Mouse (Mus musculus) ES-Bruce4 (cell line): ENCODE data around the gene Zbtb40.

Source experiments
- CTCF ChIP-seq: IDR thresholded peaks from one replicate; pipeline ENCODE4 v1.8.1; 2011; ENCODE audit warnings: low read depth, low read length
- EP300 ChIP-seq: IDR thresholded peaks from 2 replicates; pipeline ENCODE4 v1.6.1; 2011; ENCODE audit warnings: low read depth, low read length; ENCODE audit not compliant: insufficient read depth
- POLR2A ChIP-seq: IDR thresholded peaks from one replicate; pipeline ENCODE4 v1.8.1; 2011; ENCODE audit warnings: low read length; ENCODE audit not compliant: insufficient read depth

DNA sequence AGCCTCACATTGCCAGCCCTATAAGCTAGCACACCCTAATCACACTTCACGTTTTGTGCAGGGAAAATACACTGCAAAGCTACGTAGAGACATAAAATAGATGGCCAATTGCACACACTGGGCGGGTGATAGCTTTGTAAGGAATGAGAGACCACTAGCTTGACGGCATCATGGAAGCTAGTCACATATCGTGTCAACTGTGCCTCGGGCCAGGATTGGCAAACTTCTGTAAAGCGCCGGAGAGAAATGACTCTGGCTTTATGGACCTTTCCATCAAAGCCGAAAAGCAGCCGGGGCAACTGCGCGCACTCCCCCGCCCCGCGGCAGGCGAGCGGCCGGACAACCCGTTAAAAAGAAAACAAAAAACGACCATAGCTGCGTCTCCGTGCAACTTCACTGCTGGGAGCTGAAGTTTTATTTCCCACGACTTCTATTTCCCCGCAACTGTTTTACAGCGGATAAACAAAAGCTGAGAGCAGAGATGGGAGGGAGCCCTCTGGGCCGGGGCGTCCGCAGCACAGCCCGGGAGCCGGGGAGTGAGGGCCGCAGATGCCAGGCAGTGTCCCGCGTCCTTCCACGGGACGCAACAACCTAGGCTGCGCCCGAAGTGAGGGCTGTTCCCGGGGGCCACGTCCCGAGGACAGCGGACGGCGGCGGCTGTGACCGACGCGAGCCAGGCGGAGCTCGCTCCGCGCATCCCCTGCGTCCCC, 606 bp downstream of the Zbtb40 start:
- no peak for TF ChIP-seq POLR2A
- TF ChIP-seq CTCF: no peak
- TF ChIP-seq EP300: no peak
